Mouse (Mus musculus): ENCODE data around the gene Rps19bp1. TPM values are rescaled to one million over a fixed set of nuclear protein-coding genes. Genes with fewer than 3 reads are reported as not detected.

Gene Rps19bp1
- polyA plus RNA-seq, 1 experiment from 2014 or later: 69.7 TPM

Other genes starting within 250 kb of the Rps19bp1 start
- 1.4 and 1.7 TPM in 2 replicates for gene Pdgfb, start 249.3 kb downstream of the Rps19bp1 start, polyA plus RNA-seq (2016; fragmentation: Nextera tagmentation; extraction: Ambion mirVana)
- gene Syngr1, start 173.0 kb downstream of the Rps19bp1 start, polyA plus RNA-seq (2016; fragmentation: Nextera tagmentation; extraction: Ambion mirVana): 7.3 and 7.7 TPM in 2 replicates
- 866 and 996 TPM in 2 replicates for gene Rpl3, start 172.4 kb downstream of the Rps19bp1 start, polyA plus RNA-seq (2016; fragmentation: Nextera tagmentation; extraction: Ambion mirVana)
- 40.0 and 48.9 TPM in 2 replicates for gene Tab1, start 131.2 kb downstream of the Rps19bp1 start, polyA plus RNA-seq (2016; fragmentation: Nextera tagmentation; extraction: Ambion mirVana)
- 5.9 and 7.8 TPM in 2 replicates for gene Mgat3, start 90.6 kb downstream of the Rps19bp1 start, polyA plus RNA-seq (2016; fragmentation: Nextera tagmentation; extraction: Ambion mirVana)
- 39.7 and 45.1 TPM in 2 replicates for gene Mief1, start 30.3 kb downstream of the Rps19bp1 start, polyA plus RNA-seq (2016; fragmentation: Nextera tagmentation; extraction: Ambion mirVana)
- gene AC140267.1, start 28.5 kb downstream of the Rps19bp1 start, polyA plus RNA-seq (2016; fragmentation: Nextera tagmentation; extraction: Ambion mirVana): 5.0 and 6.8 TPM in 2 replicates
- 114 and 118 TPM in 2 replicates for gene Atf4, start 9.1 kb downstream of the Rps19bp1 start, polyA plus RNA-seq (2016; fragmentation: Nextera tagmentation; extraction: Ambion mirVana)
- gene Cacna1i, start 22.9 kb upstream of the Rps19bp1 start, polyA plus RNA-seq (2016; fragmentation: Nextera tagmentation; extraction: Ambion mirVana): 0.01 TPM in 1 of 2 replicates, not detected in the other